Mouse (Mus musculus) CH12.LX (cell line): ENCODE measurements at regions not wholly inside any gene's neighbourhood (a gene's known extent, or its start where the extent isn't known, plus 50 kb on each side); places are given as distances from the start of the nearest gene placed in this dataset.

ENCODE experiments used
- DNase-seq: peaks from one replicate; pipeline ENCODE4 v3.0.0-alpha.2; 2013; ENCODE audit errors: extremely low read depth
- H3K27ac ChIP-seq: 2 replicates; pipeline ENCODE4 v1.5.1; 2012; ENCODE audit warnings: low read depth, mild to moderate bottlenecking, control low read depth, moderate library complexity; ENCODE audit not compliant: insufficient read depth
- H3K27me3 ChIP-seq: replicated peaks from 2 replicates; pipeline ENCODE3; 2012; ENCODE audit warnings: inconsistent platforms
- H3K36me3 ChIP-seq, 2 experiments: replicated peaks in 1 of 2; 2 replicates each; pipeline versions ENCODE3 to v1.6.1; 2012; ENCODE audit warnings: inconsistent platforms in 1 of 2, low read length in 1 of 2, mild to moderate bottlenecking in 1 of 2, mixed read lengths in 1 of 2, moderate library complexity in 1 of 2; ENCODE audit not compliant: control insufficient read depth in 1 of 2, insufficient read depth in 1 of 2
- H3K4me1 ChIP-seq, 2 experiments: 2 replicates each; pipeline ENCODE4 v1.6.1; 2012; ENCODE audit warnings: inconsistent platforms in 1 of 2, moderate library complexity in 1 of 2; ENCODE audit not compliant: insufficient read depth in 2 of 2, control insufficient read depth in 1 of 2
- H3K4me2 ChIP-seq: 2 replicates; pipeline ENCODE4 v1.6.1; 2012; ENCODE audit warnings: low read depth, mild to moderate bottlenecking, control low read depth; ENCODE audit not compliant: poor library complexity, insufficient read depth, severe bottlenecking
- H3K4me3 ChIP-seq, 3 experiments: fragments of 150-350 bp in 1 of 3; sonication (generic) in 1 of 3; replicated peaks in 1 of 3; 2 replicates each; pipeline versions ENCODE3 to v1.5.1; 2011 to 2012; ENCODE audit warnings: low read depth in 2 of 3, low read length in 2 of 3, mild to moderate bottlenecking in 2 of 3, moderate library complexity in 2 of 3, control low read depth in 1 of 3, improper control_type of control experiment in 1 of 3, inconsistent platforms in 1 of 3, mixed read lengths in 1 of 3; ENCODE audit not compliant: poor library complexity in 1 of 3
- H3K79me2 ChIP-seq: replicated peaks from 2 replicates; pipeline ENCODE4 v1.6.1; 2012; ENCODE audit warnings: mild to moderate bottlenecking, moderate library complexity; ENCODE audit not compliant: control insufficient read depth, poor library complexity, insufficient read depth, severe bottlenecking; ENCODE audit errors: extremely low read depth
- H3K9ac ChIP-seq: 2 replicates; pipeline ENCODE4 v1.6.1; 2012; ENCODE audit warnings: low read depth, mild to moderate bottlenecking, control low read depth, moderate library complexity; ENCODE audit not compliant: insufficient read depth
- H3K9me3 ChIP-seq: replicated peaks from 2 replicates; pipeline ENCODE3; 2012; ENCODE audit warnings: low read length, inconsistent platforms, mixed read lengths
- BHLHE40 ChIP-seq: IDR thresholded peaks from 2 replicates; pipeline ENCODE4 v1.6.1; 2011; ENCODE audit warnings: mild to moderate bottlenecking, low read depth, low read length, improper control_type of control experiment
- CHD2 ChIP-seq: IDR thresholded peaks from 2 replicates; pipeline ENCODE4 v1.6.1; 2011; ENCODE audit warnings: low read length, improper control_type of control experiment
- CTCF ChIP-seq, 2 experiments: IDR thresholded peaks in 1 of 2; conservative IDR thresholded peaks in 1 of 2; 2 replicates each; pipeline ENCODE4 v1.5.1; 2011 to 2012; ENCODE audit warnings: low read depth in 2 of 2, low read length in 2 of 2, improper control_type of control experiment in 1 of 2, inconsistent platforms in 1 of 2, mild to moderate bottlenecking in 1 of 2, moderate library complexity in 1 of 2
- E2F4 ChIP-seq: IDR thresholded peaks from 2 replicates; pipeline ENCODE4 v1.6.1; 2011; ENCODE audit warnings: low read depth, low read length, improper control_type of control experiment; ENCODE audit not compliant: insufficient replicate concordance
- HCFC1 ChIP-seq: IDR thresholded peaks from 2 replicates; pipeline ENCODE4 v1.6.1; 2012; ENCODE audit warnings: low read depth, mild to moderate bottlenecking, inconsistent platforms, low read length, improper control_type of control experiment
- IRF4 ChIP-seq: IDR thresholded peaks from 2 replicates; pipeline ENCODE4 v1.6.1; 2014; ENCODE audit warnings: low read depth, mild to moderate bottlenecking, inconsistent platforms, low read length, improper control_type of control experiment
- MAFK ChIP-seq: IDR thresholded peaks from 2 replicates; pipeline ENCODE4 v1.6.1; 2011; ENCODE audit warnings: low read length, improper control_type of control experiment; ENCODE audit not compliant: insufficient replicate concordance
- MAX ChIP-seq: IDR thresholded peaks from 2 replicates; pipeline ENCODE4 v1.6.1; 2011; ENCODE audit warnings: low read length, improper control_type of control experiment
- MXI1 ChIP-seq: IDR thresholded peaks from 2 replicates; pipeline ENCODE4 v1.6.1; 2011; ENCODE audit warnings: mild to moderate bottlenecking, low read depth, low read length, improper control_type of control experiment
- MYC ChIP-seq: IDR thresholded peaks from 2 replicates; pipeline ENCODE4 v1.6.1; 2011; ENCODE audit warnings: low read depth, mild to moderate bottlenecking, improper control_type of control experiment, low read length
- POLR2A ChIP-seq: IDR thresholded peaks from 2 replicates; pipeline ENCODE4 v1.6.1; 2011; ENCODE audit warnings: low read depth, mild to moderate bottlenecking, improper control_type of control experiment, low read length
- RAD21 ChIP-seq: IDR thresholded peaks from 2 replicates; pipeline ENCODE4 v1.6.1; 2011; ENCODE audit warnings: low read depth, mild to moderate bottlenecking, low read length, improper control_type of control experiment, moderate library complexity
- RCOR1 ChIP-seq: conservative IDR thresholded peaks from 2 replicates; pipeline ENCODE4 v1.6.1; 2012; ENCODE audit warnings: low read depth, mild to moderate bottlenecking, inconsistent platforms, low read length, improper control_type of control experiment
- SIN3A ChIP-seq: IDR thresholded peaks from 2 replicates; pipeline ENCODE4 v1.6.1; 2012; ENCODE audit warnings: low read length, improper control_type of control experiment, inconsistent platforms
- SMC3 ChIP-seq: IDR thresholded peaks from 2 replicates; pipeline ENCODE4 v1.6.1; 2011; ENCODE audit warnings: low read depth, low read length, improper control_type of control experiment
- TBP ChIP-seq: conservative IDR thresholded peaks from 2 replicates; pipeline ENCODE4 v1.6.1; 2011; ENCODE audit warnings: low read depth, low read length, improper control_type of control experiment
- TCF12 ChIP-seq: IDR thresholded peaks from 2 replicates; pipeline ENCODE4 v1.6.1; 2014; ENCODE audit warnings: low read depth, mild to moderate bottlenecking, inconsistent platforms, low read length, improper control_type of control experiment
- USF2 ChIP-seq: conservative IDR thresholded peaks from 2 replicates; pipeline ENCODE4 v1.6.1; 2011; ENCODE audit warnings: low read depth, low read length, improper control_type of control experiment
- ZC3H11A ChIP-seq: IDR thresholded peaks from 2 replicates; pipeline ENCODE4 v1.6.1; 2012; ENCODE audit warnings: low read depth, mild to moderate bottlenecking, inconsistent platforms, low read length, improper control_type of control experiment
- ZMIZ1 ChIP-seq: IDR thresholded peaks from 2 replicates; pipeline ENCODE4 v1.6.1; 2012; ENCODE audit warnings: low read depth, mild to moderate bottlenecking, inconsistent platforms, low read length, improper control_type of control experiment
- dilution Hi-C: fragments of 300-500 bp; cut with MboI; formaldehyde crosslinking; loops from 2 replicates; pipeline ENCODE4 v1.14.3; 2020; ENCODE audit warnings: low sequenced_read_pairs; ENCODE audit not compliant: extremely low pct_unique_long_range_greater_than_20kb, extremely low pct_ligation_motif_present
- in situ Hi-C: fragments of 300-500 bp; cut with MboI; formaldehyde crosslinking; loops from 3 replicates; pipeline ENCODE4 v1.14.3; 2019; ENCODE audit warnings: low sequenced_read_pairs, low pct_ligation_motif_present, low pct_unique_long_range_greater_than_20kb, mixed read lengths

DNA sequence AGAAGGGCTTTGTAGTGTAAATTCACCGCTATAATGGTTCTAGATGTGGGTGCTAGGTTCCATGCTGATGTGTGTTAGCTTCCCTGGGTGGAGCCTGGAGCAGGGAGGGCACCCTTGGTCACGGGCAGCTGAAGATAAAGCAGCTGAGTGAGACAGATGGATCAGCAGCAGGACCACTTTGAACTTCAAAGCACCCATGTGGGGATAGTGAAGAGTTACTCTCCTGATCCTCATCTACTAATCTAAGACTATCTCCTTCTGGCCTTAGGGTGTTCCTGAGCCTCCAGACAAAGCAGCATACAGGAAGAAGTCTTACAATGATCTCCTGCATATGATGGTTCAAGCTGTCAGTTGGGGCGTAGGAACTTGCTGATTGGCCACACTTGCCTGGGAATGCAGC is 107.1 kb upstream of the Lifr start:
- peaks cover 11% of the 10 kb centered on the region for H3K27me3 ChIP-seq
- no peak for DNase-seq
- H3K4me3 ChIP-seq, result no peak overlapping the region
- dilution Hi-C loops, result no loop called here
- H3K27ac ChIP-seq, result no peak overlapping the region
- H3K79me2 ChIP-seq, result no peaks in the 10 kb centered on the region
- in situ Hi-C loops, result no loop called here
- no peak overlapping the region for H3K9ac ChIP-seq
- no peaks in the 10 kb centered on the region for H3K9me3 ChIP-seq
- no peak overlapping the region for H3K4me2 ChIP-seq
- no peaks in the 10 kb centered on the region for H3K36me3 ChIP-seq
- H3K4me1 ChIP-seq, result peaks cover 2 to 8% of the 10 kb centered on the region in 2 experiments; a peak in 2 of 4 replicates
- TF ChIP-seq CHD2 (no peak), TCF12 (no peak), POLR2A (no peak), MAFK (no peak), MYC (no peak), SMC3 (no peak), CTCF (conservative IDR thresholded peaks at IDR 0.05 in 1 of 2, IDR thresholded peaks at IDR 0.05 in 1 of 2; ENCODE audit: low read depth in 2 of 2, low read length in 2 of 2) (no peak), MXI1 (no peak), E2F4 (no peak), TBP (no peak), HCFC1 (no peak), IRF4 (no peak), ZMIZ1 (no peak), RCOR1 (no peak), RAD21 (no peak), SIN3A (no peak), MAX (no peak), ZC3H11A (no peak)
- TF ChIP-seq, all 38 proteins: peak for 0

- no peaks in the 10 kb centered on the region for H3K36me3 ChIP-seq
- no peak overlapping the region for H3K27ac ChIP-seq
- no peak for DNase-seq
- peaks cover 2% of the 10 kb centered on the region for H3K27me3 ChIP-seq
- H3K9ac ChIP-seq, result no peak overlapping the region
- no peak overlapping the region for H3K4me2 ChIP-seq
- TF ChIP-seq BHLHE40 (no peak), MAX (no peak), USF2 (no peak), CHD2 (no peak), RAD21 (no peak)
- H3K9me3 ChIP-seq, result no peaks in the 10 kb centered on the region
- peaks cover 2 to 11% of the 10 kb centered on the region in 2 experiments; a peak in 2 of 4 replicates for H3K4me1 ChIP-seq
- H3K4me3 ChIP-seq, result no peak overlapping the region
- dilution Hi-C loops, result no loop called here
- in situ Hi-C loops, result no loop called here
- H3K79me2 ChIP-seq, result no peaks in the 10 kb centered on the region
Measured at GRCm38 (mm10) chr15:6988187-6988586, 102.2 kb upstream of the Lifr start.
